Mouse (Mus musculus) olfactory bulb, adult 2 months (tissue): ENCODE data around the gene Myoz1. TPM values are rescaled to one million over a fixed set of nuclear protein-coding genes. Genes with fewer than 3 reads are reported as not detected.
A peak's percentile ranks its signal among the peaks of the same experiment; 100 is the strongest.
"Not testable (repeated sequence)": the region's sequence is repeated elsewhere in the genome, so short reads cannot be mapped to it uniquely, and the experiment has no call there.

Experiments
- H3K27ac ChIP-seq: fragments of 200-500 bp; 2 replicates; pipeline ENCODE4 v1.5.1; 2012; ENCODE audit warnings: low read depth, low read length; ENCODE audit not compliant: insufficient read depth
- H3K4me1 ChIP-seq: fragments of 200-500 bp; 2 replicates; pipeline ENCODE4 v1.6.1; 2012; ENCODE audit warnings: low read length; ENCODE audit not compliant: control insufficient read depth, insufficient read depth
- H3K4me3 ChIP-seq: fragments of 200-500 bp; 2 replicates; pipeline ENCODE4 v1.5.1; 2012; ENCODE audit warnings: mild to moderate bottlenecking, low read depth, low read length, moderate library complexity; ENCODE audit not compliant: insufficient read depth
- CTCF ChIP-seq: fragments of 200-500 bp; IDR thresholded peaks from 2 replicates; pipeline ENCODE4 v1.5.1; 2012; ENCODE audit warnings: low read depth, mild to moderate bottlenecking, low read length, moderate library complexity; ENCODE audit not compliant: insufficient read depth
- POLR2A ChIP-seq: fragments of 200-500 bp; IDR thresholded peaks from 2 replicates; pipeline ENCODE4 v1.6.1; 2012; ENCODE audit warnings: mild to moderate bottlenecking, low read depth, low read length, moderate library complexity; ENCODE audit not compliant: insufficient read depth
- WGBS: fragments of 180-500 bp; shearing (Covaris S2); methylation state at CpG from one replicate; pipeline ENCODE4 v1.1.7; 2018; 5-methylcytosine and 5-hydroxymethylcytosine counted together
- polyA plus RNA-seq: library from polyadenylated mRNA; stranded (reverse); fragments of >200 nt; gene quantifications from 2 replicates; pipeline ENCODE4 v1.2.4, GENCODE M21; 2012; ENCODE audit warnings: low replicate concordance; ENCODE audit not compliant: missing spikeins, insufficient read depth, insufficient read length

The Myoz1 gene
- polyA plus RNA-seq, 1 experiment: not detected

GRCm38 (mm10) chr14:20641438-20641875, 14.9 kb downstream of the Myoz1 start:
- peak overlapping the region; percentile 81 for H3K4me3 ChIP-seq
- H3K4me1 ChIP-seq: peaks cover 2% of the 10 kb centered on the region; the same call in 1 of the 2 replicates
- H3K27ac ChIP-seq: peak overlapping the region; percentile 91
- 11% methylated on average over 10 of the region's 10 CpGs for WGBS
- TF ChIP-seq POLR2A (no peak), CTCF (no peak)

GRCm38 (mm10) chr14:20640644-20641437, 15.5 kb downstream of the Myoz1 start, which contains the start of gene Usp54:
Gene Usp54, minus strand, starts transcription at chr14:20641063.
- no peak for TF ChIP-seq CTCF
- TF ChIP-seq POLR2A: peak; percentile 85
- under 1% methylated on average over 73 of the region's 73 CpGs for WGBS
- peak within 1 kb of the TSS; percentile 91 for H3K27ac ChIP-seq
- H3K4me1 ChIP-seq: peaks cover 2% of the 10 kb centered on the region; the same call in 1 of the 2 replicates
- peak within 1 kb of the TSS; percentile 81 for H3K4me3 ChIP-seq

- TF ChIP-seq POLR2A (no peak), CTCF (no peak)
- Histone ChIP-seq H3K4me1 (peaks cover 2% of the 10 kb centered on the region; the same call in 1 of the 2 replicates), H3K4me3 (peak overlapping the region; percentile 81), H3K27ac (peak overlapping the region; percentile 23; the same call in 1 of the 2 replicates)
- 1% methylated on average over 16 of the region's 16 CpGs for WGBS
Measured at GRCm38 (mm10) chr14:20639918-20640619, 16.3 kb downstream of the Myoz1 start.

- 89% methylated on average over 6 of the region's 6 CpGs for WGBS
- Histone ChIP-seq H3K27ac (no peak overlapping the region), H3K4me1 (peaks cover 2% of the 10 kb centered on the region; the same call in 1 of the 2 replicates), H3K4me3 (no peak overlapping the region)
- TF ChIP-seq CTCF (no peak), POLR2A (no peak)
Measured at GRCm38 (mm10) chr14:20638702-20639101, 17.6 kb downstream of the Myoz1 start.

- TF ChIP-seq POLR2A: no peak
- TF ChIP-seq CTCF: no peak
- 97% methylated on average over 2 of the region's 2 CpGs for WGBS
- H3K4me1 ChIP-seq: peaks cover 2% of the 10 kb centered on the region; the same call in 1 of the 2 replicates
- no peak overlapping the region for H3K27ac ChIP-seq
- no peak overlapping the region for H3K4me3 ChIP-seq
Measured at GRCm38 (mm10) chr14:20637818-20638574, 18.3 kb downstream of the Myoz1 start.

- H3K4me3 ChIP-seq, H3K4me1 ChIP-seq, H3K27ac ChIP-seq: not testable (repeated sequence)
- WGBS: 97% methylated on average over 3 of the region's 3 CpGs
Measured at GRCm38 (mm10) chr14:20636968-20637367, 19.4 kb downstream of the Myoz1 start.

DNA sequence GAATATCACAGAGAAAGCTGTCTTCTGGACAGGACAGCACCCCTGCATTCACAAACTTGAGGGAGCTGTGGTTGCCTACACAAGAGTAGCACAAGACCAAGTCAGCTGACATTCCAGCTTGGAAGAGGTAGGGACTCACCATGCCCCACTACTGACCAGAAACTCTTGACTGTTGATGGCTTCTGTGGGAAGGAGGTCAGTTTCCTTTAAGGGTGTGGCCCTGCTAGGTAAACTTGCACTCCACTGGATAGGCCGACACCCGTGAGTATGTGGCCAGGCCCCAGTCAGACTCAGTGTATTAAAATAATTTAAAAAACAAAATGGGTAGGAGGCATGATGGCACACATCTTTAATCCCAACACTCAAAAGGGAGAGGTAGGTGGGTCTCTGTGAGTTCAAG, 20.8 kb downstream of the Myoz1 start:
- Histone ChIP-seq H3K27ac (no peak overlapping the region), H3K4me3 (no peak overlapping the region), H3K4me1 (peaks cover 2% of the 10 kb centered on the region; the same call in 1 of the 2 replicates)
- TF ChIP-seq POLR2A (no peak), CTCF (no peak)
- 92% methylated on average over 2 of the region's 2 CpGs for WGBS

DNA sequence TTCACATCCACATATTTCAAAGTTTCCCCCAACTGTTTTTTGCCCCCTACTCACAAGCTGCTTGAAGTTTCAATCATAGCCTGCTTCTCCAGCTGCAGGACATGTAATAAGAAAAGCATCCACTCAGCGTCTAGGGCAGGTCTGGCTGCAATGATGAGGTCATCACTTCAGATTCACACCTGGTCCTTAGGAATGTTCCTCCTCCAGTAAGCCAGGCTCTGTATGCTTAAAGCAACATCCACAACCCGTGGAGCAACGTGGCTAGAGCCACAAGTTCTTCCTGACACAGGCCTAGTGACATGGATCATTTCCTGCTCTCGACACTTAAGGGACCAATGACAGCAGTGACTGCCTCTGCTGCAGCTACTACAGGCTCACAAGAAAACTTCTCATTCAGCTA, 25.1 kb downstream of the Myoz1 start:
- WGBS: 72% methylated on average over 4 of the region's 4 CpGs
- TF ChIP-seq POLR2A: no peak
- no peak for TF ChIP-seq CTCF
- Histone ChIP-seq H3K4me1 (peaks cover 3% of the 10 kb centered on the region; the same call in 1 of the 2 replicates), H3K4me3 (no peak overlapping the region), H3K27ac (no peak overlapping the region)
